Mouse (Mus musculus): ENCODE results near the gene Kcne1. TPM values are rescaled to one million over a fixed set of nuclear protein-coding genes. Genes with fewer than 3 reads are reported as not detected.

Gene Kcne1
- total RNA-seq, 4 experiments from 2014 or later: not detected

GRCm38 (mm10) chr16:92309126-92309525, 50.1 kb downstream of the Kcne1 start:
- DNase-seq (ENCODE audit: low spot score in 2 of 2): no peak

GRCm38 (mm10) chr16:92307947-92308346, 51.3 kb downstream of the Kcne1 start:
- DNase-seq (ENCODE audit: low spot score in 2 of 2): no peak

GRCm38 (mm10) chr16:92305519-92305918, 53.7 kb downstream of the Kcne1 start:
- no peak for DNase-seq (ENCODE audit: low spot score in 2 of 2)

- DNase-seq (ENCODE audit: low spot score in 2 of 2): no peak
These were observed 56.8 kb downstream of the Kcne1 start for GRCm38 (mm10) chr16:92302506-92302905.

GRCm38 (mm10) chr16:92301989-92302388, 57.3 kb downstream of the Kcne1 start:
- DNase-seq (ENCODE audit: low spot score in 2 of 2): peak; percentile 42 to 44

- DNase-seq (ENCODE audit: low spot score in 2 of 2): no peak
These were observed 57.9 kb downstream of the Kcne1 start for GRCm38 (mm10) chr16:92301412-92301806.

GRCm38 (mm10) chr16:92300649-92301411, 58.4 kb downstream of the Kcne1 start, which contains the start of gene Smim11:
Gene Smim11, plus strand, starts transcription at chr16:92301286.
- peak; percentile 88 to 92 for DNase-seq (ENCODE audit: low spot score in 2 of 2)

Other genes starting within 250 kb of the Kcne1 start
- gene Kcne2, start 67.1 kb downstream of the Kcne1 start, total RNA-seq (2022): not detected
- gene Smim11, start 58.2 kb downstream of the Kcne1 start, total RNA-seq (2022): 10 to 100 TPM; 58.7 to 64.9 (median 60.5) TPM
- gene Fam243, start 38.0 kb downstream of the Kcne1 start, total RNA-seq (2022): not detected
- gene Rcan1, start 111.4 kb upstream of the Kcne1 start, total RNA-seq (2022): 100 to 1,000 TPM in 1 of 4 experiments, 10 to 100 TPM in 3; 60.7 to 178 (median 77.4) TPM
- gene Clic6, start 126.3 kb upstream of the Kcne1 start, total RNA-seq (2022): under 1 TPM in 2 of 4 experiments, not detected in 2; 0.10 to 0.11 TPM

Measured in gastrocnemius, adult 8-10 months (tissue).